Mouse (Mus musculus) intestine, embryonic 14.5 days (tissue): ENCODE results near the gene Gm5134. TPM values are rescaled to one million over a fixed set of nuclear protein-coding genes. Genes with fewer than 3 reads are reported as not detected.

ENCODE experiments used
- ATAC-seq: fragments of 200-750 bp; cut with Nextera tagmentation; replicated peaks from 2 replicates; pipeline ENCODE4 v1.8.0; 2017; ENCODE audit warnings: low read depth, moderate number of reproducible peaks, moderate TSS enrichment, moderate library complexity; ENCODE audit not compliant: low FRiP score, low TSS enrichment
- DNase-seq: peaks from one replicate; pipeline ENCODE4 v3.0.0-alpha.2; 2018; ENCODE audit warnings: low spot score
- H3K27ac ChIP-seq: fragments of 300-500 bp; sonication (generic); 2 replicates; pipeline ENCODE4 v1.5.1; 2014; ENCODE audit warnings: low read depth, mild to moderate bottlenecking, control low read depth
- H3K27me3 ChIP-seq: fragments of 300-500 bp; sonication (generic); replicated peaks from 2 replicates; pipeline ENCODE4 v1.6.1; 2014; ENCODE audit warnings: low read length, control low read depth; ENCODE audit not compliant: control insufficient read depth, insufficient read depth
- H3K36me3 ChIP-seq: fragments of 300-500 bp; sonication (generic); 2 replicates; pipeline ENCODE4 v1.6.1; 2014; ENCODE audit warnings: low read length, control low read depth; ENCODE audit not compliant: control insufficient read depth, insufficient read depth
- H3K4me1 ChIP-seq: fragments of 300-500 bp; sonication (generic); replicated peaks from 2 replicates; pipeline ENCODE4 v1.6.1; 2014; ENCODE audit warnings: low read length, control low read depth, mixed read lengths; ENCODE audit not compliant: control insufficient read depth, insufficient read depth
- H3K4me2 ChIP-seq: fragments of 300-500 bp; sonication (generic); 2 replicates; pipeline ENCODE4 v1.6.1; 2014; ENCODE audit warnings: low read length
- H3K4me3 ChIP-seq: fragments of 300-500 bp; sonication (generic); 2 replicates; pipeline ENCODE4 v1.5.1; 2014; ENCODE audit warnings: low read depth, low read length, control low read depth, mixed read lengths
- H3K9ac ChIP-seq: fragments of 300-500 bp; sonication (generic); 2 replicates; pipeline ENCODE4 v1.6.1; 2014; ENCODE audit warnings: mild to moderate bottlenecking, low read length
- H3K9me3 ChIP-seq: fragments of 300-500 bp; sonication (generic); 2 replicates; pipeline ENCODE4 v1.6.1; 2016; ENCODE audit warnings: low read length, control low read depth; ENCODE audit not compliant: control insufficient read depth
- WGBS: fragments of 180-500 bp; shearing (Covaris S2); extraction: QIAGEN DNeasy Blood & Tissue Kit; methylation state at CpG from one replicate; pipeline ENCODE4 v1.1.7; 2014; 5-methylcytosine and 5-hydroxymethylcytosine counted together
- microRNA-seq: library from miRNA; unstranded; fragments of <30 nt; microRNA quantifications from one replicate; pipeline ENCODE4, GENCODE M21; 2016
- polyA plus RNA-seq: library from polyadenylated mRNA; unstranded; fragments of >200 nt; fragmentation: Nextera tagmentation; extraction: Ambion mirVana; gene quantifications from 2 replicates; pipeline ENCODE4 v1.2.1, GENCODE M21; 2014

Gene Gm5134
- polyA plus RNA-seq, 1 experiment from 2014 or later, result not detected

- peak; percentile 51; the same call in 1 of the 2 replicates for ATAC-seq
- Histone ChIP-seq H3K36me3 (peaks cover 11% of the 10 kb centered on the region), H3K9me3 (no peaks in the 10 kb centered on the region), H3K27ac (no peak overlapping the region), H3K4me3 (no peak overlapping the region), H3K27me3 (no peaks in the 10 kb centered on the region), H3K9ac (no peak overlapping the region), H3K4me2 (no peak overlapping the region), H3K4me1 (no peaks in the 10 kb centered on the region; the same call in 1 of the 2 replicates)
- WGBS, result 27% methylated on average over 5 of the region's 5 CpGs
- DNase-seq, result peak; percentile 50
Observed at GRCm38 (mm10) chr10:76047182-76047869, 93.0 kb downstream of the Gm5134 start.

GRCm38 (mm10) chr10:76048967-76049366 lies 94.7 kb downstream of the Gm5134 start:
- H3K4me1 ChIP-seq, result no peaks in the 10 kb centered on the region; the same call in 1 of the 2 replicates
- DNase-seq (peak; percentile 51), ATAC-seq (no peak)
- H3K27ac ChIP-seq, result no peak overlapping the region
- H3K4me3 ChIP-seq, result no peak overlapping the region
- H3K4me2 ChIP-seq, result no peak overlapping the region
- H3K36me3 ChIP-seq, result peaks cover under 1% of the 10 kb centered on the region; the same call in 1 of the 2 replicates
- no peak overlapping the region for H3K9ac ChIP-seq
- WGBS, result 12% methylated on average over 6 of the region's 6 CpGs
- H3K9me3 ChIP-seq, result no peaks in the 10 kb centered on the region
- H3K27me3 ChIP-seq, result no peaks in the 10 kb centered on the region

- no peaks in the 10 kb centered on the region for H3K36me3 ChIP-seq
- peak; percentile 10 for DNase-seq
- no peak overlapping the region for H3K4me3 ChIP-seq
Observed at GRCm38 (mm10) chr10:76051860-76052259, 97.5 kb downstream of the Gm5134 start.

More at GRCm38 (mm10) chr10:76051860-76052259, 97.5 kb downstream of the Gm5134 start:
- ATAC-seq, result no peak
- H3K27ac ChIP-seq, result no peak overlapping the region
- no peak overlapping the region for H3K9ac ChIP-seq
- H3K9me3 ChIP-seq, result no peaks in the 10 kb centered on the region
- H3K27me3 ChIP-seq, result no peaks in the 10 kb centered on the region
- WGBS, result 82% methylated on average over 11 of the region's 11 CpGs
- H3K4me1 ChIP-seq, result no peaks in the 10 kb centered on the region; the same call in 1 of the 2 replicates
- no peak overlapping the region for H3K4me2 ChIP-seq

Small RNA genes lying within 50 kb of the gene (microRNA-seq; reads per million reads assigned to microRNA genes)
- gene Mir6409, result not detected

Other genes with a start within 250 kb of the Gm5134 start
- 39.7 and 47.2 TPM in 2 replicates for gene Cabin1, start 190.2 kb upstream of the Gm5134 start, polyA plus RNA-seq
- 57.4 and 64.9 TPM in 2 replicates for gene Ddt, start 181.1 kb upstream of the Gm5134 start, polyA plus RNA-seq
- gene Gm20441, start 173.6 kb upstream of the Gm5134 start, polyA plus RNA-seq, result not detected in 2 replicates
- 28.0 and 28.7 TPM in 2 replicates for gene Gstt3, start 173.1 kb upstream of the Gm5134 start, polyA plus RNA-seq
- 11.4 and 11.6 TPM in 2 replicates for gene Gstt1, start 155.9 kb upstream of the Gm5134 start, polyA plus RNA-seq
- not detected in 2 replicates for gene Gstt4, start 132.0 kb upstream of the Gm5134 start, polyA plus RNA-seq
- 39.6 and 41.3 TPM in 2 replicates for gene Gstt2, start 117.1 kb upstream of the Gm5134 start, polyA plus RNA-seq
- gene Mif, start 94.3 kb upstream of the Gm5134 start, polyA plus RNA-seq, result 3,019 and 3,193 TPM in 2 replicates
- 2.2 and 2.6 TPM in 2 replicates for gene Derl3, start 61.1 kb upstream of the Gm5134 start, polyA plus RNA-seq
- 189 and 192 TPM in 2 replicates for gene Smarcb1, start 32.9 kb upstream of the Gm5134 start, polyA plus RNA-seq
- 82.3 and 123 TPM in 2 replicates for gene Chchd10, start 21.4 kb upstream of the Gm5134 start, polyA plus RNA-seq
- gene Mmp11, start 18.0 kb upstream of the Gm5134 start, polyA plus RNA-seq, result 40.9 and 56.8 TPM in 2 replicates
- not detected in 2 replicates for gene Gm867, start 13.8 kb upstream of the Gm5134 start, polyA plus RNA-seq
- 0.73 TPM in 1 of 2 replicates, not detected in the other for gene Vpreb3, start 11.5 kb upstream of the Gm5134 start, polyA plus RNA-seq
- 25.2 and 26.7 TPM in 2 replicates for gene Zfp280b, start 78.1 kb downstream of the Gm5134 start, polyA plus RNA-seq
- not detected in 2 replicates for gene Slc5a4b, start 156.4 kb downstream of the Gm5134 start, polyA plus RNA-seq
- gene Slc5a4a, start 192.9 kb downstream of the Gm5134 start, polyA plus RNA-seq, result 0.16 TPM in 1 of 2 replicates, not detected in the other